Mouse (Mus musculus): ENCODE measurements around the gene Mrgpra1. TPM values are rescaled to one million over a fixed set of nuclear protein-coding genes. Genes with fewer than 3 reads are reported as not detected.

The Mrgpra1 gene
- polyA plus RNA-seq (2014; fragmentation: Illumina TruSeq; extraction: RNeasy Lipid Tissue Mini Kit (QIAGEN cat#74804); ENCODE audit: low read depth, low replicate concordance): not detected

GRCm38 (mm10) chr7:47354140-47354539 lies at the start of gene Mrgpra1:
Mrgpra1 (minus strand) TSS chr7:47354240.

Other genes starting within 250 kb of the Mrgpra1 start
- not detected for gene Ptpn5, start 220.6 kb downstream of the Mrgpra1 start, polyA plus RNA-seq (2014; fragmentation: Illumina TruSeq; extraction: RNeasy Lipid Tissue Mini Kit (QIAGEN cat#74804); ENCODE audit: low read depth, low replicate concordance)
- not detected for gene Mrgpra6, start 149.3 kb downstream of the Mrgpra1 start, polyA plus RNA-seq (2014; fragmentation: Illumina TruSeq; extraction: RNeasy Lipid Tissue Mini Kit (QIAGEN cat#74804); ENCODE audit: low read depth, low replicate concordance)
- gene Mrgpra9, start 101.4 kb downstream of the Mrgpra1 start, polyA plus RNA-seq (2014; fragmentation: Illumina TruSeq; extraction: RNeasy Lipid Tissue Mini Kit (QIAGEN cat#74804); ENCODE audit: low read depth, low replicate concordance): not detected
- gene Mrgpra2a, start 97.9 kb upstream of the Mrgpra1 start, polyA plus RNA-seq (2014; fragmentation: Illumina TruSeq; extraction: RNeasy Lipid Tissue Mini Kit (QIAGEN cat#74804); ENCODE audit: low read depth, low replicate concordance): not detected
- not detected for gene Mrgpra2b, start 174.6 kb upstream of the Mrgpra1 start, polyA plus RNA-seq (2014; fragmentation: Illumina TruSeq; extraction: RNeasy Lipid Tissue Mini Kit (QIAGEN cat#74804); ENCODE audit: low read depth, low replicate concordance)
- not detected for gene Mrgpra3, start 247.1 kb upstream of the Mrgpra1 start, polyA plus RNA-seq (2014; fragmentation: Illumina TruSeq; extraction: RNeasy Lipid Tissue Mini Kit (QIAGEN cat#74804); ENCODE audit: low read depth, low replicate concordance)

All from heart, adult 10 weeks (tissue).